Mouse (Mus musculus) thymus, adult 18-20 months (tissue): Measurements from ENCODE around the gene Fez1.

Experiments used
- DNase-seq, 2 experiments: peaks; one replicate each; pipeline ENCODE4 v3.0.0; 2022; ENCODE audit warnings: mixed read lengths in 2 of 2

The Fez1 gene

GRCm38 (mm10) chr9:36898560-36898959 is 76.9 kb downstream of the Fez1 start:
- no peak for DNase-seq

GRCm38 (mm10) chr9:36900464-36900863 is 78.8 kb downstream of the Fez1 start:
- DNase-seq, result no peak

GRCm38 (mm10) chr9:36905452-36905851 is 83.8 kb downstream of the Fez1 start:
- DNase-seq, result no peak

GRCm38 (mm10) chr9:36916362-36916761 is 94.7 kb downstream of the Fez1 start:
- DNase-seq, result peak in 1 of 2 experiments; percentile 7

GRCm38 (mm10) chr9:36916915-36917314 is 95.3 kb downstream of the Fez1 start:
- DNase-seq, result no peak

- no peak for DNase-seq
Measured at GRCm38 (mm10) chr9:36918582-36918981, 96.9 kb downstream of the Fez1 start.

- no peak for DNase-seq
Measured at GRCm38 (mm10) chr9:36919472-36919871, 97.8 kb downstream of the Fez1 start.

- no peak for DNase-seq
Measured at GRCm38 (mm10) chr9:36921718-36922415, 100.2 kb downstream of the Fez1 start.

GRCm38 (mm10) chr9:36923753-36924152 is 102.1 kb downstream of the Fez1 start:
- DNase-seq, result no peak
